Comparison of ENCODE assay signal across 13 mouse cellular contexts in genomic region chr14:122380896-122381845, GRCm38 (mm10).
DNase-seq lines count a peak whose midpoint lies in the region; ATAC-seq lines count a peak whose summit lies in the region.
"Had no signal": no experiment of that assay in that cellular context is flagged by ENCODE, and none has a peak within 500 bp of the region (broad histone marks: within the 10 kb centered on the region; RNA-seq: fewer than 3 reads in every experiment).

No protein-coding gene starts in this region.

- ATAC-seq in midbrain, embryonic 11.5 days (ENCODE audit: low FRiP score) = no peak
- no peak for ATAC-seq in forebrain, embryonic 15.5 days (replicated peaks)
- no peak for ATAC-seq in granulocyte monocyte progenitor cell, adult 5-6 weeks (replicated peaks; ENCODE audit: poor library complexity, severe bottlenecking)
- ATAC-seq: intestine, embryonic 15.5 days had no signal

- peaks cover 61% of the 10 kb centered on the region for H3K4me1 ChIP-seq in midbrain, embryonic 10.5 days
- peaks cover 20% of the 10 kb centered on the region for H3K4me1 ChIP-seq in midbrain, embryonic 11.5 days (ENCODE audit: control insufficient read depth, insufficient read depth, low read length)
- peaks cover 14% of the 10 kb centered on the region for H3K4me1 ChIP-seq in forebrain, embryonic 15.5 days
- H3K4me1 ChIP-seq: embryonic facial prominence, embryonic 15.5 days; intestine, embryonic 15.5 days had no signal

- 76% methylated on average over 15 of the region's 15 CpGs for WGBS in midbrain, embryonic 10.5 days
- 63% methylated on average over 15 of the region's 15 CpGs for WGBS in midbrain, embryonic 11.5 days
- 53% methylated on average over 15 of the region's 15 CpGs for WGBS in forebrain, embryonic 15.5 days

- H3K4me2 ChIP-seq in midbrain, embryonic 11.5 days = no peak overlapping the region
- no peak overlapping the region for H3K4me2 ChIP-seq in forebrain, embryonic 15.5 days (replicated peaks)
- H3K4me2 ChIP-seq: embryonic facial prominence, embryonic 15.5 days; intestine, embryonic 15.5 days; limb, embryonic 12.5 days had no signal

- H3K27ac ChIP-seq in midbrain, embryonic 10.5 days (replicated peaks) = 0 out of 2 replicates have a peak overlapping the region, but pooled peaks have one; percentile 33
- H3K27ac ChIP-seq in midbrain, embryonic 11.5 days (ENCODE audit: low read depth, low read length) = no peak overlapping the region
- peak overlapping the region; percentile 34; the same call in 1 of the 2 replicates for H3K27ac ChIP-seq in forebrain, embryonic 15.5 days (replicated peaks)
- H3K27ac ChIP-seq: embryonic facial prominence, embryonic 15.5 days; intestine, embryonic 15.5 days; limb, embryonic 12.5 days; macrophage had no signal

- no peak for DNase-seq in midbrain, embryonic 10.5 days (ENCODE audit: low spot score)
- DNase-seq in midbrain, embryonic 11.5 days (ENCODE audit: low spot score, missing footprints) = no peak
- peak; percentile 81 for DNase-seq in cerebellum, adult 8-10 months
- no peak for DNase-seq in layer of hippocampus, adult 8-10 months (ENCODE audit: low spot score in 2 of 2)
- DNase-seq in liver = no peak
- DNase-seq: kidney, postnatal 25 days; layer of hippocampus, postnatal 36 days had no signal

- no peak overlapping the region for H3K9ac ChIP-seq in midbrain, embryonic 11.5 days (ENCODE audit: low read length)
- no peak overlapping the region for H3K9ac ChIP-seq in forebrain, embryonic 15.5 days (replicated peaks)
- H3K9ac ChIP-seq: embryonic facial prominence, embryonic 15.5 days; intestine, embryonic 15.5 days; limb, embryonic 12.5 days had no signal

- H3K27me3 ChIP-seq in midbrain, embryonic 10.5 days (ENCODE audit: low read depth, poor library complexity, severe bottlenecking) = peaks cover 89% of the 10 kb centered on the region
- peaks cover 43% of the 10 kb centered on the region for H3K27me3 ChIP-seq in midbrain, embryonic 11.5 days (ENCODE audit: control insufficient read depth, insufficient read depth, low read length)
- H3K27me3 ChIP-seq in forebrain, embryonic 15.5 days = peaks cover 24% of the 10 kb centered on the region
- H3K27me3 ChIP-seq: embryonic facial prominence, embryonic 15.5 days; intestine, embryonic 15.5 days had no signal

- H3K9me3 ChIP-seq in midbrain, embryonic 10.5 days (replicated peaks) = no peaks in the 10 kb centered on the region
- no peaks in the 10 kb centered on the region for H3K9me3 ChIP-seq in midbrain, embryonic 11.5 days (ENCODE audit: control insufficient read depth, low read length)
- H3K9me3 ChIP-seq in forebrain, embryonic 15.5 days = no peaks in the 10 kb centered on the region
- H3K9me3 ChIP-seq: embryonic facial prominence, embryonic 15.5 days; intestine, embryonic 15.5 days; limb, embryonic 12.5 days had no signal

- no peaks in the 10 kb centered on the region for H3K36me3 ChIP-seq in midbrain, embryonic 10.5 days
- no peaks in the 10 kb centered on the region for H3K36me3 ChIP-seq in midbrain, embryonic 11.5 days (ENCODE audit: control insufficient read depth, insufficient read depth, low read length)
- no peaks in the 10 kb centered on the region for H3K36me3 ChIP-seq in forebrain, embryonic 15.5 days
- H3K36me3 ChIP-seq: embryonic facial prominence, embryonic 15.5 days; intestine, embryonic 15.5 days; limb, embryonic 12.5 days had no signal

- no peak overlapping the region for H3K4me3 ChIP-seq in midbrain, embryonic 10.5 days
- H3K4me3 ChIP-seq in midbrain, embryonic 11.5 days (ENCODE audit: low read depth, low read length) = no peak overlapping the region
- H3K4me3 ChIP-seq in forebrain, embryonic 15.5 days = no peak overlapping the region
- H3K4me3 ChIP-seq: embryonic facial prominence, embryonic 15.5 days; intestine, embryonic 15.5 days; limb, embryonic 12.5 days had no signal
